Mouse (Mus musculus): Measurements from ENCODE around the gene Gm47996. TPM values are rescaled to one million over a fixed set of nuclear protein-coding genes. Genes with fewer than 3 reads are reported as not detected.

The Gm47996 gene
- total RNA-seq, 1 experiment from 2014 or later, result not detected

GRCm38 (mm10) chr1:151236141-151236930, 26.4 kb downstream of the Gm47996 start:
- no peak for ATAC-seq (ENCODE audit: extremely low read depth, insufficient number of reproducible peaks, low FRiP score, poor library complexity, severe bottlenecking)

- no peak for ATAC-seq (ENCODE audit: extremely low read depth, insufficient number of reproducible peaks, low FRiP score, poor library complexity, severe bottlenecking)
Measured at GRCm38 (mm10) chr1:151237780-151238179, 27.8 kb downstream of the Gm47996 start.

GRCm38 (mm10) chr1:151243332-151243731, 33.4 kb downstream of the Gm47996 start:
- no peak for ATAC-seq (ENCODE audit: extremely low read depth, insufficient number of reproducible peaks, low FRiP score, poor library complexity, severe bottlenecking)

- no peak for ATAC-seq (ENCODE audit: extremely low read depth, insufficient number of reproducible peaks, low FRiP score, poor library complexity, severe bottlenecking)
Measured at GRCm38 (mm10) chr1:151244013-151244412, 34.1 kb downstream of the Gm47996 start.

GRCm38 (mm10) chr1:151244761-151245160, 34.8 kb downstream of the Gm47996 start:
- ATAC-seq (ENCODE audit: extremely low read depth, insufficient number of reproducible peaks, low FRiP score, poor library complexity, severe bottlenecking), result 0 out of 2 replicates have a peak, but pooled peaks have one; percentile 47

GRCm38 (mm10) chr1:151245165-151245564, 35.2 kb downstream of the Gm47996 start:
- no peak for ATAC-seq (ENCODE audit: extremely low read depth, insufficient number of reproducible peaks, low FRiP score, poor library complexity, severe bottlenecking)

GRCm38 (mm10) chr1:151245846-151246245, 35.9 kb downstream of the Gm47996 start:
- no peak for ATAC-seq (ENCODE audit: extremely low read depth, insufficient number of reproducible peaks, low FRiP score, poor library complexity, severe bottlenecking)

- ATAC-seq (ENCODE audit: extremely low read depth, insufficient number of reproducible peaks, low FRiP score, poor library complexity, severe bottlenecking), result no peak
Measured at GRCm38 (mm10) chr1:151250109-151250508, 40.2 kb downstream of the Gm47996 start.

- ATAC-seq (ENCODE audit: extremely low read depth, insufficient number of reproducible peaks, low FRiP score, poor library complexity, severe bottlenecking), result peak; percentile 75
Measured at GRCm38 (mm10) chr1:151250529-151251193, 40.7 kb downstream of the Gm47996 start.

- no peak for ATAC-seq (ENCODE audit: extremely low read depth, insufficient number of reproducible peaks, low FRiP score, poor library complexity, severe bottlenecking)
Measured at GRCm38 (mm10) chr1:151251194-151252010, 41.5 kb downstream of the Gm47996 start.

GRCm38 (mm10) chr1:151255422-151255821, 45.5 kb downstream of the Gm47996 start:
- ATAC-seq (ENCODE audit: extremely low read depth, insufficient number of reproducible peaks, low FRiP score, poor library complexity, severe bottlenecking), result no peak

GRCm38 (mm10) chr1:151258090-151258954, 48.4 kb downstream of the Gm47996 start:
- ATAC-seq (ENCODE audit: extremely low read depth, insufficient number of reproducible peaks, low FRiP score, poor library complexity, severe bottlenecking), result no peak

GRCm38 (mm10) chr1:151259061-151259460, 49.1 kb downstream of the Gm47996 start:
- no peak for ATAC-seq (ENCODE audit: extremely low read depth, insufficient number of reproducible peaks, low FRiP score, poor library complexity, severe bottlenecking)

Other genes starting within 250 kb of the Gm47996 start
- not detected in 2 replicates for gene Hmcn1, start 216.7 kb upstream of the Gm47996 start, total RNA-seq (2017)
- not detected in 2 replicates for gene Gm47985, start 27.6 kb upstream of the Gm47996 start, total RNA-seq (2017)
- 0.61 TPM in 1 of 2 replicates, not detected in the other for gene Gm8947, start 17.8 kb upstream of the Gm47996 start, total RNA-seq (2017)
- gene Gm47995, start 11.7 kb upstream of the Gm47996 start, total RNA-seq (2017), result not detected in 2 replicates
- gene 3110040M04Rik, start 6.0 kb upstream of the Gm47996 start, total RNA-seq (2017), result not detected in 2 replicates
- 318 and 362 TPM in 2 replicates for gene Ivns1abp, start 134.3 kb downstream of the Gm47996 start, total RNA-seq (2017)
- gene Swt1, start 218.3 kb downstream of the Gm47996 start, total RNA-seq (2017), result 53.5 and 63.4 TPM in 2 replicates
- 64.9 and 66.6 TPM in 2 replicates for gene Trmt1l, start 218.4 kb downstream of the Gm47996 start, total RNA-seq (2017)

All from neutrophil, adult 5-6 weeks (primary cell).